Mouse (Mus musculus) ovary, postnatal 36 days (tissue): ENCODE results near the gene Ptpra.

Experiments used
- DNase-seq: peaks from one replicate; pipeline ENCODE4 v3.0.0; 2022; ENCODE audit warnings: low spot score, mixed read lengths

Ptpra gene

DNA sequence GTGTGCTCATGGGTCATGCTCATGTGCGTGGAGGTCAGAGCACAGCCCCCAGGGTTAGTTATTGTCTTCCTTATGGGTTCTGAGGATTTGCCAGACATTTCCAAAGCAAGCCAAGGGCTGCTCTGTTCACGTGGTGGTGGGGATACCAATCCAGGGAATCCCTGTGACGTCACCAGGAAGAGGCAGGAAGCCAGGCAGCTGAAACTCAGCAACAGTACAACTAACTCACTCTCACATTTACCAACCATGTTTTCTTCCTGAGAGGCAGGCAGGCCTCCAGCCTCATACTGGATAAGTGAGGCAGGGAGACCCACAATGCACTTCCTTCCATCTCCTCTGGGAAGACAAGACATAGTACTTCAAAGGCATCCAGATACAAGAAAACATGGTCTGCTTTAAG, 148.3 kb downstream of the Ptpra start:
- no peak for DNase-seq

DNA sequence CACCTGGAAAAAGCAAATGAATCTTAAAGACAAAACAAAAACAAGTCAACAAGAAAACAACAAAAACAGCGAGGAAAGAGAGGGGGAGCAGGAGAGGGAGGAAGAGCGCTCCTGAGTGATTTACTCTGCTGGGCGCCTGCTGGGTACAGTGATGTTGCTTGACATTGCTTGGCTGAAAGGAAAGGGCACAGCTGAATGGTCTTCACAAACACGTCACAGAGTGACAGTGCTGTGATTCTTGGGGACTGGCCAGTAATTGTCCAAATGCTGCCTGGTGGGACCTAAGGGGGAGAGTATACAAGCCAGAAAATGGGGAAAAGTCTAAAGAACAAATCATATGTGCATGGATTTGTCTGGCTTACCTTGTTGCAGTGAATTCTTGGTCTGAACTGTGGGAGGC, 152.1 kb downstream of the Ptpra start:
- no peak for DNase-seq
